Mouse (Mus musculus): ENCODE measurements around the gene Desi2.

- TF ChIP-seq CTCF (conservative IDR thresholded peaks at IDR 0.05; ENCODE audit: insufficient read depth, insufficient read length, low read depth, low read length) (no peak), POLR2A (IDR thresholded peaks at IDR 0.05; ENCODE audit: low read depth, low read length) (no peak)
Measured at GRCm38 (mm10) chr1:178254598-178254997, 67.4 kb downstream of the Desi2 start.

Measured in kidney, adult 2 months (tissue).